ENCODE assay signal across 9 mouse cellular contexts in the genomic region with DNA sequence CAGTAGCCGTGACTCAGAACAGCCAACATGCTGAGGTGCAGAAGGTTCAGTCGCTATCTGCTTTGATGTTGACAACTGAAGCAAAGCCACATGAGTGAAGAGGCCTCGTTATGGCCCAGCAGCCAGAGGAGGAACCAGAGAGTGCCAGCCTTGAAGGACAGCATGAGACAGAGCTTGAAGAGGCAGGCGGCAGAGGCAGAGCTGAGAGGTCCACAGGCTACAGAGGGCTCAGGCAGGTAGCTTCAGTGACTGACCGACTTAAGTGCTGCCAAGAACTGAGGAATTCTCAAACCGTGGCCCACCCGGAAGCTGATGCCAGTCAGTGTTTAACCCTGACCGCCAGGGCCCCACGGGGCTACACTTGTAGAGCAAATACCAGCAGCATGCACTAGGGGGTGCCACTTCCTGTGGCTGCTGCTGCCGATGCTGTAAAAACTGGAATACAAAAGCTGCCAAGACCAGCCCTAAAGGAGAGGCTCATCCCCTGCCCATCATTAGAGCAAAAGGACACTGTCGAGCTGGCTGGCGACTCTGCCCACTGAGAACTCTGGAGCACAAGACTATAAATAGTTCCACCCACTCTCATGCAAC. TPM values are rescaled to one million over a fixed set of nuclear protein-coding genes. Genes with fewer than 3 reads are reported as not detected.
DNase-seq lines count a peak whose midpoint lies in the region; ATAC-seq and TF ChIP-seq lines count a peak whose summit lies in the region.
"Had no signal": no experiment of that assay in that cellular context is flagged by ENCODE, and none has a peak within 500 bp of the region (broad histone marks: within the 10 kb centered on the region; RNA-seq: fewer than 3 reads in every experiment).

No protein-coding gene starts in this region.

- no peak for TF ChIP-seq POLR2A in bone marrow macrophage, adult 2 months (IDR thresholded peaks at IDR 0.05; ENCODE audit: borderline replicate concordance, low read depth, low read length)

- TF ChIP-seq EP300 in heart, postnatal 0 days (IDR thresholded peaks at IDR 0.05; ENCODE audit: low read depth), result no peak

- no peak overlapping the region for H3K9ac ChIP-seq in heart, postnatal 0 days (replicated peaks; ENCODE audit: low read depth, low read length)
- no peak overlapping the region for H3K9ac ChIP-seq in forebrain, embryonic 15.5 days (replicated peaks)
- H3K9ac ChIP-seq: embryonic facial prominence, embryonic 15.5 days had no signal

- DNase-seq in layer of hippocampus, postnatal 10 days (ENCODE audit: low spot score in 2 of 2), result peak; percentile 72 to 74
- DNase-seq in layer of hippocampus, adult 9-10 months (ENCODE audit: low spot score), result no peak
- DNase-seq in ES-CJ7 (ENCODE audit: low read depth, low spot score), result peak; percentile 57
- no peak for DNase-seq in heart, postnatal 0 days (ENCODE audit: low spot score)
- DNase-seq in lung, adult 18-20 months, result peak; percentile 46 to 50
- peak; percentile 60 for DNase-seq in skeletal muscle tissue, adult 2 months (ENCODE audit: low read depth, low spot score)

- H3K4me2 ChIP-seq in heart, postnatal 0 days (ENCODE audit: low read depth, low read length), result no peak overlapping the region
- no peak overlapping the region for H3K4me2 ChIP-seq in forebrain, embryonic 15.5 days (replicated peaks)
- H3K4me2 ChIP-seq: embryonic facial prominence, embryonic 15.5 days had no signal

- no peaks in the 10 kb centered on the region for H3K36me3 ChIP-seq in heart, postnatal 0 days (replicated peaks; ENCODE audit: control insufficient read depth, insufficient read depth, low read length)
- no peaks in the 10 kb centered on the region for H3K36me3 ChIP-seq in forebrain, embryonic 15.5 days
- H3K36me3 ChIP-seq: embryonic facial prominence, embryonic 15.5 days had no signal

- H3K9me3 ChIP-seq in heart, postnatal 0 days (replicated peaks; ENCODE audit: control insufficient read depth, low read length), result no peaks in the 10 kb centered on the region; the same call in 1 of the 2 replicates
- 0 out of 2 replicates have a peak, but pooled peaks cover 7% of the 10 kb centered on the region for H3K9me3 ChIP-seq in forebrain, embryonic 15.5 days
- H3K9me3 ChIP-seq: embryonic facial prominence, embryonic 15.5 days had no signal

- H3K27ac ChIP-seq in bone marrow macrophage, adult 2 months (ENCODE audit: insufficient read depth, low read depth, low read length), result no peak overlapping the region
- no peak overlapping the region for H3K27ac ChIP-seq in heart, postnatal 0 days (ENCODE audit: low read depth)
- no peak overlapping the region for H3K27ac ChIP-seq in forebrain, embryonic 15.5 days (replicated peaks)
- H3K27ac ChIP-seq: embryonic facial prominence, embryonic 15.5 days had no signal

- H3K4me1 ChIP-seq in bone marrow macrophage, adult 2 months (ENCODE audit: control insufficient read depth, insufficient read depth, low read length), result no peaks in the 10 kb centered on the region
- H3K4me1 ChIP-seq in heart, postnatal 0 days (ENCODE audit: control insufficient read depth, insufficient read depth), result no peaks in the 10 kb centered on the region
- H3K4me1 ChIP-seq in forebrain, embryonic 15.5 days, result peaks cover 13% of the 10 kb centered on the region

- WGBS in heart, postnatal 0 days, result 48% methylated on average over 12 of the region's 12 CpGs
- 55% methylated on average over 12 of the region's 12 CpGs for WGBS in forebrain, embryonic 15.5 days

- H3K27me3 ChIP-seq in heart, postnatal 0 days (ENCODE audit: control insufficient read depth, insufficient read depth, low read length), result no peaks in the 10 kb centered on the region
- no peaks in the 10 kb centered on the region for H3K27me3 ChIP-seq in forebrain, embryonic 15.5 days
- H3K27me3 ChIP-seq: embryonic facial prominence, embryonic 15.5 days had no signal

- TF ChIP-seq CTCF in bone marrow macrophage, adult 2 months (IDR thresholded peaks at IDR 0.05; ENCODE audit: low read depth, low read length), result peak; percentile 69
- peak; percentile 73 for TF ChIP-seq CTCF in heart, postnatal 0 days (IDR thresholded peaks at IDR 0.05; ENCODE audit: low read depth)

- peak; percentile 72; the same call in 1 of the 2 replicates for ATAC-seq in heart, postnatal 0 days (ENCODE audit: insufficient read depth, low read depth)
- no peak for ATAC-seq in forebrain, embryonic 15.5 days (replicated peaks)

- no peak overlapping the region for H3K4me3 ChIP-seq in bone marrow macrophage, adult 2 months (ENCODE audit: insufficient read depth, low read length)
- H3K4me3 ChIP-seq in heart, postnatal 0 days (ENCODE audit: low read depth, low read length), result no peak overlapping the region
- H3K4me3 ChIP-seq in forebrain, embryonic 15.5 days, result no peak overlapping the region
- H3K4me3 ChIP-seq: embryonic facial prominence, embryonic 15.5 days had no signal

RNA-seq across cellular contexts. Expression of a gene that starts 59.1 kb away (rescaled TPM):
- 1 to 10 TPM; 1.5 to 1.7 TPM for total RNA-seq in layer of hippocampus, postnatal 10 days (2021)
- not detected in 2 replicates for polyA plus RNA-seq in bone marrow macrophage, adult 2 months (2012; ENCODE audit: insufficient read depth, insufficient read length, missing spikeins)
- not detected in 2 replicates for total RNA-seq in heart, postnatal 0 days (2014; rRNA removed; ENCODE audit: low replicate concordance)
- 0.73 and 0.85 TPM in 2 replicates for polyA plus RNA-seq in heart, postnatal 0 days (2015; fragmentation: Nextera tagmentation; extraction: Ambion mirVana)
- polyA plus RNA-seq in forebrain, embryonic 15.5 days (2015; fragmentation: Nextera tagmentation; extraction: Ambion mirVana), result 2.5 and 2.8 TPM in 2 replicates

Comparison
In these comparisons a context has a peak if more than half of its experiments do, and no peak if none do; other contexts are left out.
1. DNase-seq: peak in layer of hippocampus, postnatal 10 days (2 of 2), ES-CJ7 (single experiment), lung, adult 18-20 months (2 of 2) and skeletal muscle tissue, adult 2 months (single experiment); none in layer of hippocampus, adult 9-10 months (single experiment) and heart, postnatal 0 days (single experiment).